Mouse (Mus musculus): Measurements from ENCODE around the gene Cirbp.

The Cirbp gene

GRCm38 (mm10) chr10:80215048-80215772 lies 49.4 kb downstream of the Cirbp start:
- DNase-seq (ENCODE audit: low spot score in 2 of 2) = no peak

- DNase-seq (ENCODE audit: low spot score in 2 of 2) = no peak
Observed at GRCm38 (mm10) chr10:80220676-80221075, 54.9 kb downstream of the Cirbp start.

Data from spleen, postnatal 14 days (tissue).